Mouse (Mus musculus): ENCODE measurements around the gene Hoxa10.

DNA sequence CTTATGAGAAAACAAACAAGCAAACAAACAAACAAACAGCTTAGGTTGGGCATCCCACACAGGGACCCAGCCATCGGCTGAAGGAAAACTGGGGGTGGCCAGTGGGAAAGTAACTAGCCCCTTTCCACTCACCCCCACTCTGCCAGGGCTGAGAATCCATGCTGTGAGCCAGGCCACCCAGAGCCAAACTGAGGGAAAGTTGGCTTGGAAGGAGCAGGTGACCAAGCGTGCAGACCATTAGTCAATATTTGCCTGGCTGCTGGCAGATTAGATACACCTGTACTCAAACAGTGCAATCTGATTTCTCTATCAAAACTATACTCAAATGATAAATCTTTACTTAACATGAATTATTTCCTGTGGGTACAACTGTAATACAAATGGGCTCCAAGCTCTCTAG, 58.6 kb downstream of the Hoxa10 start:
- TF ChIP-seq CTCF (IDR thresholded peaks at IDR 0.05) (no peak), EP300 (IDR thresholded peaks at IDR 0.05) (no peak)
